Mouse (Mus musculus) gastrocnemius, postnatal 14 days (tissue): ENCODE measurements around the gene Clic5. TPM values are rescaled to one million over a fixed set of nuclear protein-coding genes. Genes with fewer than 3 reads are reported as not detected.
A peak's percentile ranks its signal among the peaks of the same experiment; 100 is the strongest.

Source experiments
- DNase-seq: peaks from one replicate; pipeline ENCODE4 v3.0.0; 2021; ENCODE audit warnings: mixed read lengths
- intact Hi-C: fragments of 180-260 bp; cut with DNase I; formaldehyde crosslinking; loops from one replicate; pipeline ENCODE4 v1.15.1; 2025; ENCODE audit warnings: low total_unique reads
- total RNA-seq, 2 experiments: library from RNA; stranded (reverse); gene quantifications; 2 replicates each; pipeline ENCODE4 v1.2.3; 2021

The Clic5 gene
- total RNA-seq, 2 experiments from 2014 or later, result 96.2 to 97.6 TPM

GRCm38 (mm10) chr17:44188769-44189145 is 373 bp downstream of the Clic5 start:
- intact Hi-C loops, result no loop called here
- peak; percentile 23 for DNase-seq

- DNase-seq, result peak; percentile 19
- intact Hi-C loops, result loop anchor here (10.0 kb wide), 1 partner anchor 65 kb away; no protein-coding TSS in a partner anchor
Observed at GRCm38 (mm10) chr17:44189696-44190095, 1.3 kb downstream of the Clic5 start.

DNA sequence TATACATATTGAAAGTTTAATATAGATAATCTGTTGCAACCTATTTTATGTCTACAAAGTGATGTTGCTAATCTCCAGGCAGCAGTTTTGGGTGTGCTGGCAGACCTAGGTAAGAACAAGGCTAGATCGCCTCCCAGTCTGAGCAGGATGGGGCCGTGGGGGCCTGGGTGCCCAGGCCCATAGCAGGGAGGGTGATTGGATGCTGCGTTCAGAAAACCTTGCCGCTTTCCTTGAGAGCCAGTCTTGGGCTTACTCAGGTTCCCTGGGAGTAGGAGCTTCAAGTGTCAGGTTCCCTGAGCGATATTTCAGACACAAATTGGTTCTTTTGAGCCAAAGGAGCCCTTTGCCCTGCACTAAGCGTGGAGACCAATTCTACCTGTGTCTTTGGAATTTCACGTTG is 1.9 kb downstream of the Clic5 start:
- intact Hi-C loops, result loop anchor here (10.0 kb wide), 1 partner anchor 65 kb away; no protein-coding TSS in a partner anchor
- DNase-seq, result no peak

DNA sequence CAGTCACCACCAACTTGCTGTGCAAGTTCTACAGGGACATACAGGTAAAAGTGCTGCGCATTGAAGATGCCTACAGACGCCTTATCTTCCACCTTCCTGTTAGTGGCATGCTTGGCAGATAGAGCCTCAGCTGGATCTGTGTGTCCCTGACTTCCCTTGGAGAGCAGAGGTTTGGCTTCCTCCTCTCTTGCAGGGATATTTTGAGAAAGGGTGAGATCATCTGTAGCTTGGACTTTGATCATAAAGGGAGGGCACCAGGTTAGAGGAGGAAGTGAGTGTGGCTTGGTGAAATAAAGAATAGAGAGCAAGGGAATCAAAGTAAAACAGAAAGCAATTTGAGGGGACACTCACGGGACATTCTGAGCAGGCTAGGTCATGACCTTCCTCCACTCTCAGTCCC is 4.6 kb downstream of the Clic5 start:
- no peak for DNase-seq
- intact Hi-C loops, result loop anchor here (10.0 kb wide), 1 partner anchor 62 kb away; no protein-coding TSS in a partner anchor

DNA sequence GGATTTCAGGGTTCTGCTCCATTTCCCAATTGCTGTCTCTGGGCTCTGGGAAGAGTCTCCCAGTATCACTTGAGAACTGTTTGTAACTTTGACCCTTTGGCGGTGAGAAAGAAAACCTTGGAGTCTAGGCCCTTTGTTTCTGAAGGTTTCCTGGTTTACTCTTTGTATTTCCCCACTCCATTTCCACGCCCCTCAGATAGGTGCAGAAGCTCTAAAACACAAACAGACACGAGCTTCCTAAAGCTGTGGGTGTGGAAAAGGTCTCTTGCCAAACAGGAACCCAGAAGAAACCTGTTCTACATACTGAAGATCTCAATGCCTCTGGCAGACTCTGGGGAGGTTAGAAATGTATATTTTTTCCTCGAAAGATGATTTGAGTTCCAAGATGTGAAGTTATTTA is 10.8 kb downstream of the Clic5 start:
- no peak for DNase-seq
- intact Hi-C loops, result loop anchor here (10.0 kb wide), 1 partner anchor 56 kb away; no protein-coding TSS in a partner anchor

- intact Hi-C loops, result no loop called here
- DNase-seq, result no peak
Observed at GRCm38 (mm10) chr17:44202952-44203351, 14.6 kb downstream of the Clic5 start.

DNA sequence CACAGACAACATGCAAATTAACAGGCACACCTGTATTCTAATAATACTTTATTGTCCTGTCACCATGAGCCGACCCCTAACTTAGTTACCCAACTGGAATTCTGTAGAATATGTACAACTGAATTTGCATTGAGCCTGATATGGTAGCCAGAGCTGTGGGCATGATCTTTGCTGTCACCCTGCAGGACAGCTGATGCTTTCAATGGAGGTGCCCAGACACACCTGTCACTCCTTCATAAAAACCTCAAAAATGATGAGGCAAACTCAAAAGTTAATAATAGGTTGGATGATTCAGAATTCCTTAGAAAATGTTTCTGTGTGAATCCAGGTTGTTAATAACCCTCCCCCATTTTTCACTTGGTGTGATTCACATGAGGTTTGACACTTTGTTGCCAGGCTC is 16.4 kb downstream of the Clic5 start:
- no peak for DNase-seq
- intact Hi-C loops, result no loop called here

- intact Hi-C loops, result no loop called here
- no peak for DNase-seq
Observed at GRCm38 (mm10) chr17:44205562-44205961, 17.2 kb downstream of the Clic5 start.

- DNase-seq, result no peak
- intact Hi-C loops, result no loop called here
Observed at GRCm38 (mm10) chr17:44208900-44209299, 20.5 kb downstream of the Clic5 start.

DNA sequence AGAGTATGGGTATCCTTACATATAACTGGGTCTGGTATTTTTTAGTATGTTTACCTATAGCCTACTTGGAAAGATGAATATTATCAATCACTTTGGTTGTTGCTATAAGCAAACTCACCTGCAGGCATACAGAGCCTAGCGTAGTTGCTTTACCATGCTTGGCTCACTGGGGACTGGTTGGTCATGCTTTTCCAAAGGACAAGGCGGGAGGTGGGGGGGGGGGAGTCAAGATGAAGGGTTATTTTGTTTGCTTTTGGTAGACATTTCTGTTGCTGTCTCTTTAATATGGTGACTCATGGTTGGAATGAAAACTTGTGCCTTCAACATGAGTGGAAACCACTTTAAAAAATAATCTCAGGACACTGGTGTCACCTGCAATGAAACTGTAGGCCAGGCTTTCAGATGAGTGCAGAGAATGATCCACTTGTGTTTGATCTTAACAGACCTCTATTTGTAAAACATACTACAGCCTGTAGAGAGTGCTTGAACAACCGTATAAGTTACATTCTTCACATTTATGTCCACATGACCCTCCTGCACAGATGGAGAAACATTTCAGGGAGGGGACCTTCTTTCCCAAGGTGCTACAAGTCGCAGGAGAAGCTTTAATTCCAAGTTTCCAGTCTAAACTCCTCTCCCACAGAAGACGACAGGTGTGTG is 24.7 kb downstream of the Clic5 start:
- intact Hi-C loops, result no loop called here
- no peak for DNase-seq

DNA sequence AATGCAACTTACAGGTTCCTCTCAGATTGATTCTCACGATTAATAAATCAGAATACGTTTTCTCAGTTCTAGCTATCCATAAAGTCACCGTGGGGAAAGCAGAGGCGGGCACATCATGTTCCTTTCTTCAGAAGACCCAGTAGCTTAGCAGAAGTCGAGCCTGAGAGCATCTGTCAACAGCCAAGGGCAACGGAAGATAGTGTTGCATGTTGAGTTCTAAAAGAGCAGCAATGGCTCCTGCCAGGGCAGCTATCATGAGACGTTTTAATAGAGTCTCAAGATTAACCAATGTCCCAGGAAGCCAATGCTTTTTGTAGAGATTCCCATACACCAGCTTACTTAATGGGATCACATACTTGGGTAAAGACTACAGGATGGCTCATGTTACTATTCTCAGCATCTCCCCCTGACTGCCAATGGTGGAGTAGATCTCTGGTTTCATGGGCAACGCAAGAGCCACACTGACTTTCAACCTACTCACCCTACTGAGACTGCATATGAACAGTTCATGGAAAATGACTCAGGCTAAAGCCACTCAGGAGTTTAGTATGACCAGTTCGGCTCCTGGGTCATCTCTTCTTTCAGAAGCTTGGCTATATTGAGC is 26.9 kb downstream of the Clic5 start:
- intact Hi-C loops, result no loop called here
- DNase-seq, result peak; percentile 27

DNA sequence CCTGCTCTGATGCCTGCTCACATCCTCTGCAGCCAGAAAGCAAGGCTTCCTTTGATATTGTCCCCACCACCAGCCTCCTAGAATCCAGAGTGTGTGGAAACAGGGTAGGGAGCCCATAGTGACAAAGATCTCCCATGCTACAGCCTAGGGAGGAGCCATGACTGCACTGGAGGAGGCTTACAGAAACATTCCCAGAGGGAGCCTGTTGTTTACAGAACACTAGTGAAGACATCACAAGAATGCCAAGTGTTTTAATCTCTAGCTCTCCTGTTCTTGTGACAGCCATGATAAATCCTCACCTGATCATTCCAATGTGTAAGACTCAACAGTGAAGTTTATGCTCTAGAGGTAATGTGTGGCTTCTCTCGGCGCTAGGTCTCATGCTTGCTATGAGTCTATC is 28.8 kb downstream of the Clic5 start:
- intact Hi-C loops, result no loop called here
- no peak for DNase-seq

- intact Hi-C loops, result no loop called here
- DNase-seq, result no peak
Observed at GRCm38 (mm10) chr17:44219943-44220342, 31.6 kb downstream of the Clic5 start.

- intact Hi-C loops, result no loop called here
- DNase-seq, result no peak
Observed at GRCm38 (mm10) chr17:44228428-44228827, 40.0 kb downstream of the Clic5 start.

GRCm38 (mm10) chr17:44230083-44230482 is 41.7 kb downstream of the Clic5 start:
- intact Hi-C loops, result no loop called here
- DNase-seq, result no peak

DNA sequence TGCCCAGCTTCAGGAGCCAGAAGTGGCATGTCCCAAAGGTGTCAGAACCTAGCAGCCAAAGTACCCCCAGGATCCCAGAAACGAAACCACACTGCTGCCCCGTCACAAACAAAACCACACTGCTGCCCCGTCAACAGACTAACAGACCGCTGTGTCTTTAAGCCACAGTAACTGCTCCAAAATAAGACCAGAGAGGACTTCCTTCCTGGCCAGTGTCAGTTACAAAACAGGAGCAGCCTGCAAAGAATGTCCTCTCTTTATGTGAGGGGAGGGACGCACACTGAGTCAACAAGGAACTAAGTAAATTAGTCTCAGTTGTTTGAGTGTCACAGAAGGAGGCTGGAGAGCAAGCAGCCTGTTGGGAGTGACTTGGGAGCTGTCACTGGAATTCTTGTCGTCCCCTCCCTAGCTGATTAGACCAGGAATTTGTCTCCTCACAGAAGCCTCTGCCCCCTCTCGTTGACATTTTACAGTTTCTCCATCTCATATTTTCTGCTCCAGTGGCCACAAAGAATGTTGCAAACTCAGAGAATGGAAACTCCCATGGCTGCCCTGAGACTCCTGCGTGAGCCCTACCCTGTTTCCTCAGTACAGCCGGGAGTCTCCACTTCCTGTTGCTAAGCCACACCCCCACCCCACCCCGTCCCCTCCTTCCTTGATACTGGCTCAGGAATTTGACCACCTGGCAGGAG is 50.8 kb downstream of the Clic5 start:
- intact Hi-C loops, result no loop called here
- no peak for DNase-seq

DNA sequence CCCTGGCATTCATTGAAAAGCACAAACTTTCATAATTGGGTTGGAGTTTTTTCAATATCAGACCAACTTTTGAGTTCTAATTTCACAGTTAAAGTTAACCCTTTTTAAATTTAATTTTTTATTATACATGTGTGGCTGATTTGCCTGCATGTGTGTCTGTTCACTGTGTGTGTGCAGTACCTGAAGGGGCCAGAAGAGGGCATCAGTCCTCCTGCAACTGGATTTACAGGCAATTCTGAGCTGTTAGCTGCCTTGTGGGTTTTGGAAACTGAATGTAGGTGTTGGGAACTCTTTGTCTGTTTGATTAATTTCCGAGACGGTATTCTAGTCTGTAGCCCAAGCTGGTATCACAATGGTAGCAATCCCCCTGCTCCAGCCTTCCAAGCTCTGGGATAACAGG is 52.4 kb downstream of the Clic5 start:
- intact Hi-C loops, result no loop called here
- DNase-seq, result no peak

- intact Hi-C loops, result no loop called here
- DNase-seq, result no peak
Observed at GRCm38 (mm10) chr17:44244096-44244495, 55.7 kb downstream of the Clic5 start.

GRCm38 (mm10) chr17:44244625-44245024 is 56.2 kb downstream of the Clic5 start:
- intact Hi-C loops, result no loop called here
- DNase-seq, result no peak

- DNase-seq, result no peak
- intact Hi-C loops, result no loop called here
Observed at GRCm38 (mm10) chr17:44246153-44246700, 57.8 kb downstream of the Clic5 start.

DNA sequence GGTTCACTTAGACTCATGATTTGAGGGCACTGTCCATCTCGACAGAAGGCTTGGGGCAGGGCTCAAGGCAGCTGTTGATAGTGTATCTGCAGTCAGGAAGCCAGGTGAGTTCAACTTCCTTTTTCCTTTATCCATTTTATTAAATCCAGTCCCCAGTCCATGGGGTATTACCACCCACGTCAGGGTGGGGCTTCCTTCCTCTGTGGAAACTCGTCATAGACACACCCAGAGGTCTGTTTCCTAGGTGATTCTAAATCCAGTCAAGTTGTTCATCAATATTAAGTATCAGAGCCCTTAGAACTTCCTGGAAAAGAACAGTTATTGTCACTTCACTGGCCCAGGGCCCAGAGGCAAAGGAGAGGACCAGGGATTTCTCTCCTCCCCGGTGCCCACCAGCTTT is 61.2 kb downstream of the Clic5 start:
- intact Hi-C loops, result no loop called here
- DNase-seq, result no peak
